Mouse (Mus musculus): ENCODE results near the gene Cabcoco1. TPM values are rescaled to one million over a fixed set of nuclear protein-coding genes. Genes with fewer than 3 reads are reported as not detected.
A peak's percentile ranks its signal among the peaks of the same experiment; 100 is the strongest.

The Cabcoco1 gene
- polyA plus RNA-seq, 1 experiment from 2014 or later, result 0.80 TPM

- no peaks in the 10 kb centered on the region for H3K36me3 ChIP-seq (ENCODE audit: control insufficient read depth, insufficient read depth, low read length)
- ATAC-seq (ENCODE audit: low FRiP score) (no peak), DNase-seq (ENCODE audit: low spot score) (no peak)
- H3K4me1 ChIP-seq (replicated peaks; ENCODE audit: control insufficient read depth, insufficient read depth, low read length), result no peaks in the 10 kb centered on the region
- WGBS, result 85% methylated on average over 3 of the region's 3 CpGs
- H3K9me3 ChIP-seq (ENCODE audit: control insufficient read depth, low read length), result no peaks in the 10 kb centered on the region
- H3K4me3 ChIP-seq (ENCODE audit: low read depth, low read length), result no peak overlapping the region
- H3K4me2 ChIP-seq (replicated peaks; ENCODE audit: low read depth, low read length), result no peak overlapping the region
- H3K9ac ChIP-seq (ENCODE audit: low read depth, low read length), result no peak overlapping the region
- no peak overlapping the region for H3K27ac ChIP-seq (ENCODE audit: low read depth, low read length)
- no peaks in the 10 kb centered on the region for H3K27me3 ChIP-seq (ENCODE audit: control insufficient read depth, insufficient read depth, low read length)
These were observed 12.0 kb upstream of the Cabcoco1 start for GRCm38 (mm10) chr10:68553677-68554076.

DNA sequence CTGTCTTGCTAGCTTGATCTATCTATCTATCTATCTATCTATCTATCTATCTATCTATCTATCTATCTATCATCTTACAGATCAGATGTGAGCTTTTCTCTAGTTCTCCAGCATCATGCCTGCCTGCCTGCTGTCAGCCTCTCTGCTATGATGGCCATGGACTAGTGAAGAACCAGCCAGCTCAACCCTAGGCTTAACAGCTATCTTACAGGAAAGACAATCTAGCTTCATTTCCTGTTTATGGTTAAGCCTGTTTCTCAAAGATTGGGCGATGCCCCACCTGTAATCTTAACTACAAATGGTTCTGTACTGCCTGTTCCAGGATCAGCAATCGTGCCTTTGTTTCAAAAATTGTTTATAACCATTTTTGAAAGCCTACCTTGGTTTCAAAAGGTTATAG, 10.9 kb upstream of the Cabcoco1 start:
- Histone ChIP-seq H3K4me2 (replicated peaks; ENCODE audit: low read depth, low read length) (no peak overlapping the region), H3K4me3 (ENCODE audit: low read depth, low read length) (no peak overlapping the region), H3K9ac (ENCODE audit: low read depth, low read length) (no peak overlapping the region), H3K27me3 (ENCODE audit: control insufficient read depth, insufficient read depth, low read length) (no peaks in the 10 kb centered on the region), H3K27ac (ENCODE audit: low read depth, low read length) (no peak overlapping the region), H3K9me3 (ENCODE audit: control insufficient read depth, low read length) (no peaks in the 10 kb centered on the region), H3K4me1 (replicated peaks; ENCODE audit: control insufficient read depth, insufficient read depth, low read length) (no peaks in the 10 kb centered on the region), H3K36me3 (ENCODE audit: control insufficient read depth, insufficient read depth, low read length) (no peaks in the 10 kb centered on the region)
- ATAC-seq (ENCODE audit: low FRiP score), result no peak
- DNase-seq (ENCODE audit: low spot score), result no peak
- 81% methylated on average over 2 of the region's 2 CpGs for WGBS

GRCm38 (mm10) chr10:68551316-68551715, 9.6 kb upstream of the Cabcoco1 start:
- 92% methylated on average over 7 of the region's 7 CpGs for WGBS
- Histone ChIP-seq H3K4me1 (replicated peaks; ENCODE audit: control insufficient read depth, insufficient read depth, low read length) (no peaks in the 10 kb centered on the region), H3K4me3 (ENCODE audit: low read depth, low read length) (no peak overlapping the region), H3K27ac (ENCODE audit: low read depth, low read length) (no peak overlapping the region), H3K4me2 (replicated peaks; ENCODE audit: low read depth, low read length) (no peak overlapping the region), H3K27me3 (ENCODE audit: control insufficient read depth, insufficient read depth, low read length) (no peaks in the 10 kb centered on the region), H3K9me3 (ENCODE audit: control insufficient read depth, low read length) (no peaks in the 10 kb centered on the region), H3K9ac (ENCODE audit: low read depth, low read length) (no peak overlapping the region), H3K36me3 (ENCODE audit: control insufficient read depth, insufficient read depth, low read length) (no peaks in the 10 kb centered on the region)
- DNase-seq (ENCODE audit: low spot score) (no peak), ATAC-seq (ENCODE audit: low FRiP score) (no peak)

- no peak for ATAC-seq (ENCODE audit: low FRiP score)
- no peak overlapping the region for H3K4me2 ChIP-seq (replicated peaks; ENCODE audit: low read depth, low read length)
- no peak overlapping the region for H3K27ac ChIP-seq (ENCODE audit: low read depth, low read length)
- H3K36me3 ChIP-seq (ENCODE audit: control insufficient read depth, insufficient read depth, low read length), result no peaks in the 10 kb centered on the region
- 86% methylated on average over 9 of the region's 9 CpGs for WGBS
- H3K27me3 ChIP-seq (ENCODE audit: control insufficient read depth, insufficient read depth, low read length), result no peaks in the 10 kb centered on the region
- H3K9me3 ChIP-seq (ENCODE audit: control insufficient read depth, low read length), result no peaks in the 10 kb centered on the region
- H3K9ac ChIP-seq (ENCODE audit: low read depth, low read length), result no peak overlapping the region
- DNase-seq (ENCODE audit: low spot score), result no peak
- no peak overlapping the region for H3K4me3 ChIP-seq (ENCODE audit: low read depth, low read length)
- no peaks in the 10 kb centered on the region for H3K4me1 ChIP-seq (replicated peaks; ENCODE audit: control insufficient read depth, insufficient read depth, low read length)
These were observed 9.1 kb upstream of the Cabcoco1 start for GRCm38 (mm10) chr10:68550668-68551267.

- H3K9ac ChIP-seq (ENCODE audit: low read depth, low read length), result no peak overlapping the region
- no peaks in the 10 kb centered on the region for H3K36me3 ChIP-seq (ENCODE audit: control insufficient read depth, insufficient read depth, low read length)
- no peak for DNase-seq (ENCODE audit: low spot score)
- no peak overlapping the region for H3K4me2 ChIP-seq (replicated peaks; ENCODE audit: low read depth, low read length)
- ATAC-seq (ENCODE audit: low FRiP score), result no peak
- no peaks in the 10 kb centered on the region for H3K9me3 ChIP-seq (ENCODE audit: control insufficient read depth, low read length)
- no peaks in the 10 kb centered on the region for H3K27me3 ChIP-seq (ENCODE audit: control insufficient read depth, insufficient read depth, low read length)
- 61% methylated on average over 3 of the region's 3 CpGs for WGBS
- H3K4me3 ChIP-seq (ENCODE audit: low read depth, low read length), result no peak overlapping the region
- H3K27ac ChIP-seq (ENCODE audit: low read depth, low read length), result no peak overlapping the region
- H3K4me1 ChIP-seq (replicated peaks; ENCODE audit: control insufficient read depth, insufficient read depth, low read length), result peaks cover 7% of the 10 kb centered on the region
These were observed 1.4 kb upstream of the Cabcoco1 start for GRCm38 (mm10) chr10:68543107-68543506.

DNA sequence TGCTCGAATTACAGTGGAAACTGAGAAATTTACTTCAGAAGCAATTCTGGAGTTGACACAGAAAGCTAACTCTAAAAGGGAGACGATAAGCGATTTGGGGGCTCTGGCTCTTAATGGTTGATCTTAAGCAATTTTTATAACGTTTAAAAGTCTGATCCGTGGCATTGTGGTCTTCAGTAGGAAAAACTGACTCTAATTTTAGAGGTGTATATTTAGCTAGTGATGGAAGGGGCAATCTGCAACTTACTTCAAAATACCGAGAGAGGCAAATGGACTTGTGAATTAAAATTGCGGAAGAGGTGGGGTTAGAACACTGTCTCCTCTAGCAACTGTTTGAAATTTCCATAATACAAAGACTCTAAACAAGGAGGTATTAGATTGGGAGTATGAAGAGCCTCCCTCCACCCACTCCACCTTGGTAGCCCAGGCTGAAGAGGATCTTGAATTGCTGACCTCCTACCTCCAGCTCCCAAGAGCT, 286 bp upstream of the Cabcoco1 start:
- H3K36me3 ChIP-seq (ENCODE audit: control insufficient read depth, insufficient read depth, low read length), result no peaks in the 10 kb centered on the region
- no peak for DNase-seq (ENCODE audit: low spot score)
- WGBS, result 47% methylated on average over 7 of the region's 7 CpGs
- no peaks in the 10 kb centered on the region for H3K9me3 ChIP-seq (ENCODE audit: control insufficient read depth, low read length)
- no peak for ATAC-seq (ENCODE audit: low FRiP score)
- H3K27me3 ChIP-seq (ENCODE audit: control insufficient read depth, insufficient read depth, low read length), result no peaks in the 10 kb centered on the region
- peaks cover 7% of the 10 kb centered on the region for H3K4me1 ChIP-seq (replicated peaks; ENCODE audit: control insufficient read depth, insufficient read depth, low read length)
- no peak overlapping the region for H3K4me3 ChIP-seq (ENCODE audit: low read depth, low read length)
- H3K9ac ChIP-seq (ENCODE audit: low read depth, low read length), result no peak overlapping the region
- H3K27ac ChIP-seq (ENCODE audit: low read depth, low read length), result no peak overlapping the region
- H3K4me2 ChIP-seq (replicated peaks; ENCODE audit: low read depth, low read length), result peak overlapping the region; percentile 41

GRCm38 (mm10) chr10:68540612-68541011, 1.1 kb downstream of the Cabcoco1 start:
- no peaks in the 10 kb centered on the region for H3K27me3 ChIP-seq (ENCODE audit: control insufficient read depth, insufficient read depth, low read length)
- no peak overlapping the region for H3K9ac ChIP-seq (ENCODE audit: low read depth, low read length)
- H3K9me3 ChIP-seq (ENCODE audit: control insufficient read depth, low read length), result no peaks in the 10 kb centered on the region
- no peaks in the 10 kb centered on the region for H3K36me3 ChIP-seq (ENCODE audit: control insufficient read depth, insufficient read depth, low read length)
- WGBS, result 44% methylated on average over 3 of the region's 3 CpGs
- no peak overlapping the region for H3K4me2 ChIP-seq (replicated peaks; ENCODE audit: low read depth, low read length)
- H3K4me3 ChIP-seq (ENCODE audit: low read depth, low read length), result no peak overlapping the region
- DNase-seq (ENCODE audit: low spot score) (peak; percentile 44), ATAC-seq (ENCODE audit: low FRiP score) (peak; percentile 89)
- peaks cover 7% of the 10 kb centered on the region for H3K4me1 ChIP-seq (replicated peaks; ENCODE audit: control insufficient read depth, insufficient read depth, low read length)
- no peak overlapping the region for H3K27ac ChIP-seq (ENCODE audit: low read depth, low read length)

GRCm38 (mm10) chr10:68537261-68537950, 4.3 kb downstream of the Cabcoco1 start:
- Histone ChIP-seq H3K4me2 (replicated peaks; ENCODE audit: low read depth, low read length) (no peak overlapping the region), H3K36me3 (ENCODE audit: control insufficient read depth, insufficient read depth, low read length) (no peaks in the 10 kb centered on the region), H3K27me3 (ENCODE audit: control insufficient read depth, insufficient read depth, low read length) (no peaks in the 10 kb centered on the region), H3K9ac (ENCODE audit: low read depth, low read length) (no peak overlapping the region), H3K9me3 (ENCODE audit: control insufficient read depth, low read length) (no peaks in the 10 kb centered on the region), H3K27ac (ENCODE audit: low read depth, low read length) (no peak overlapping the region), H3K4me1 (replicated peaks; ENCODE audit: control insufficient read depth, insufficient read depth, low read length) (peaks cover 7% of the 10 kb centered on the region), H3K4me3 (ENCODE audit: low read depth, low read length) (no peak overlapping the region)
- ATAC-seq (ENCODE audit: low FRiP score) (no peak), DNase-seq (ENCODE audit: low spot score) (no peak)
- WGBS, result 80% methylated on average over 4 of the region's 4 CpGs

Measured in hindbrain, embryonic 11.5 days (tissue).